ENCODE assay signal across 11 mouse cellular contexts in genomic region chr13:95887375-95887774, GRCm38 (mm10).
"Had no signal": no experiment of that assay in that cellular context is flagged by ENCODE, and none has a peak within 500 bp of the region (broad histone marks: within the 10 kb centered on the region; RNA-seq: fewer than 3 reads in every experiment).

No protein-coding gene starts in this region.

- H3K9ac ChIP-seq: limb, embryonic 13.5 days; liver, embryonic 13.5 days; midbrain, embryonic 13.5 days had no signal

- DNase-seq: left cerebral cortex, postnatal 4 days; liver, embryonic 13.5 days; lung, adult 18-20 months; right cerebral cortex, adult 18-20 months; right cerebral cortex, postnatal 25 days; thymus, postnatal 4 days had no signal

- H3K27ac ChIP-seq: hindbrain, postnatal 0 days; kidney, postnatal 0 days; layer of hippocampus, adult 2 months; limb, embryonic 13.5 days; liver, embryonic 13.5 days; midbrain, embryonic 13.5 days had no signal

- H3K9me3 ChIP-seq: limb, embryonic 13.5 days; liver, embryonic 13.5 days; midbrain, embryonic 13.5 days had no signal

- H3K36me3 ChIP-seq: limb, embryonic 13.5 days; liver, embryonic 13.5 days; midbrain, embryonic 13.5 days had no signal

- ATAC-seq: hindbrain, postnatal 0 days; midbrain, embryonic 13.5 days had no signal

- H3K27me3 ChIP-seq: liver, embryonic 13.5 days had no signal

- H3K4me3 ChIP-seq: layer of hippocampus, adult 2 months; limb, embryonic 13.5 days; liver, embryonic 13.5 days; midbrain, embryonic 13.5 days had no signal

- H3K4me2 ChIP-seq: limb, embryonic 13.5 days; liver, embryonic 13.5 days; midbrain, embryonic 13.5 days had no signal
